Mouse (Mus musculus): Measurements from ENCODE around the gene Creb3l1. TPM values are rescaled to one million over a fixed set of nuclear protein-coding genes. Genes with fewer than 3 reads are reported as not detected.

Gene Creb3l1
- polyA plus RNA-seq, 1 experiment from 2014 or later = 1.3 TPM

DNA sequence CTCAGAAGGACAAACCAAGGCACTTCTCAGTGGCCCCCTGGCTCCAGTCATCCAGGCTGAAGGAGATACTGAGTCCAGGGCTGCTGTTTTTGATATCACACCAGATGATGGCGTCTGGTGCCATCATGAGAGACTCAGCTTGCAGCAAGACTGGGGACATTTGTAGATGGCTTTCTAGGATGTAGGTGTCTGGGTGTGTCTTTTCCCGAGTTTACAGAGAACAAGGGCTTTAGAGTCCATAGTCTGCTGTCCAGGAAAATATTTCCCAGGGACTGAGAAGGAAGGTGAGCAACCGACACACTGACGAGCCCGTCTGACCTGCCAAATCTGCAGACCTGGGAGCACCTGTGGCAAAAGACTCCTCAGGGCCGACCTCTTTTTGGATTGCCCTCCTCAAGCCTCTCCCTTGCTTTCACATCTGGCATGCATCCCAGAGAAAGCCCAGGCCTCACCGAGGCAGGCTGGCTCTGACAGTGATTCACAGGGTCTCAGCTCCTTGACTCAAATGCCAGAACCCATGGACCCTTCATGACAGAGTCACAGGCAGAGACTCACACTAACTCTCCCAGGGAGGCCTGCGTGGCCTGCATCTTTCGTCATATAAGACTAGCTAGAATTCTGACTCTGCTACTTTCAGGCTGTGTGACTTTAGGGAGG, 23.9 kb upstream of the Creb3l1 start:
- no peak overlapping the region for H3K4me2 ChIP-seq (ENCODE audit: low read length)
- WGBS = 72% methylated on average over 9 of the region's 9 CpGs
- H3K4me3 ChIP-seq (replicated peaks; ENCODE audit: low read length) = no peak overlapping the region
- no peak overlapping the region for H3K9ac ChIP-seq (replicated peaks; ENCODE audit: low read depth, low read length)
- no peaks in the 10 kb centered on the region for H3K9me3 ChIP-seq (ENCODE audit: control insufficient read depth, low read length)
- ATAC-seq = no peak
- H3K27me3 ChIP-seq (replicated peaks; ENCODE audit: control insufficient read depth, insufficient read depth, low read length) = no peaks in the 10 kb centered on the region
- H3K27ac ChIP-seq (ENCODE audit: low read length) = no peak overlapping the region
- H3K4me1 ChIP-seq (replicated peaks; ENCODE audit: control insufficient read depth, insufficient read depth, low read length) = peaks cover 7% of the 10 kb centered on the region
- H3K36me3 ChIP-seq (ENCODE audit: control insufficient read depth, insufficient read depth) = no peaks in the 10 kb centered on the region

DNA sequence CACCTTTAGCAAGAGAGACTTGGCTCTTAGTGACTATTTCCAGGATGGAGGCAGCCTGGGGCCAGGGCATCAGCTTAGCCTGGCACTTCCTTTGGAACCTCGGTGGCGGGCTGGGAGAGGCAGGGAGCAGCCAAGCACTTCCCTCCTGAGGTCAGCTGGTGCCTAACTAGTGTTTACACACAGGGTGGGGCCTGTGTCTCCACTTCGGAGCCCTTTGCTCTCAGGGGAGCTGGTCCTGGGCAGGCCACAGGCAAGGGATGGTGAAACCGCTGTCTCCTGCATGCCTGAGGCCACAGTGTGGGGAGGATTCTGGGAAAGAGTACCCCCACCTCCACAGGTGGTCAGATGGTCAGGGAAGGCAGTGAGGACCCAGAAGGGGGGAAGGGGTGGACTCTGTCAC, 23.3 kb upstream of the Creb3l1 start:
- peaks cover 3% of the 10 kb centered on the region for H3K4me1 ChIP-seq (replicated peaks; ENCODE audit: control insufficient read depth, insufficient read depth, low read length)
- no peak overlapping the region for H3K4me2 ChIP-seq (ENCODE audit: low read length)
- no peak overlapping the region for H3K27ac ChIP-seq (ENCODE audit: low read length)
- H3K27me3 ChIP-seq (replicated peaks; ENCODE audit: control insufficient read depth, insufficient read depth, low read length) = no peaks in the 10 kb centered on the region
- H3K36me3 ChIP-seq (ENCODE audit: control insufficient read depth, insufficient read depth) = no peaks in the 10 kb centered on the region
- no peak for ATAC-seq
- H3K9ac ChIP-seq (replicated peaks; ENCODE audit: low read depth, low read length) = no peak overlapping the region
- no peak overlapping the region for H3K4me3 ChIP-seq (replicated peaks; ENCODE audit: low read length)
- WGBS = 39% methylated on average over 4 of the region's 4 CpGs
- H3K9me3 ChIP-seq (ENCODE audit: control insufficient read depth, low read length) = no peaks in the 10 kb centered on the region

DNA sequence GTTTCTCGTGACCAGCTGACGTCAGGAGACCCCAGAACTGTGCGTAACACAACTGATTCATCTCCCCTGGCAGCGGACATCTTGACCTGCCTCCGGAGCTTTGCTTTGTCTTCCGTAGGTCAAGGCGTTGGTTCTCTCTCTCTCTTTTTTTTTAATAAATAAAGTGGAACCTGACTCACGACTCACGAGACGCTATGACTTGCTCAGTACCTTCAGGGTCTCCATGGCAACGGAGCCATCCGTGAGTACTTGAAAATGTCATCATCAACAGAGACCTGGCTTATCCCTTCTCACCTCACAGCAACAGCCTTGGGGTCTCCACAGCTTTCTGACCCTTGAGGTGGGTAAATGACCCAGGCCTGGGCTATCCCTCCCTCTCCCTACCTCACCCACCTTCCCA, 19.0 kb upstream of the Creb3l1 start:
- H3K27ac ChIP-seq (ENCODE audit: low read length) = no peak overlapping the region
- no peak overlapping the region for H3K4me2 ChIP-seq (ENCODE audit: low read length)
- WGBS = 81% methylated on average over 12 of the region's 12 CpGs
- H3K36me3 ChIP-seq (ENCODE audit: control insufficient read depth, insufficient read depth) = no peaks in the 10 kb centered on the region
- no peak overlapping the region for H3K4me3 ChIP-seq (replicated peaks; ENCODE audit: low read length)
- no peaks in the 10 kb centered on the region for H3K27me3 ChIP-seq (replicated peaks; ENCODE audit: control insufficient read depth, insufficient read depth, low read length)
- no peaks in the 10 kb centered on the region for H3K9me3 ChIP-seq (ENCODE audit: control insufficient read depth, low read length)
- no peak overlapping the region for H3K9ac ChIP-seq (replicated peaks; ENCODE audit: low read depth, low read length)
- ATAC-seq = no peak
- no peaks in the 10 kb centered on the region for H3K4me1 ChIP-seq (replicated peaks; ENCODE audit: control insufficient read depth, insufficient read depth, low read length)

DNA sequence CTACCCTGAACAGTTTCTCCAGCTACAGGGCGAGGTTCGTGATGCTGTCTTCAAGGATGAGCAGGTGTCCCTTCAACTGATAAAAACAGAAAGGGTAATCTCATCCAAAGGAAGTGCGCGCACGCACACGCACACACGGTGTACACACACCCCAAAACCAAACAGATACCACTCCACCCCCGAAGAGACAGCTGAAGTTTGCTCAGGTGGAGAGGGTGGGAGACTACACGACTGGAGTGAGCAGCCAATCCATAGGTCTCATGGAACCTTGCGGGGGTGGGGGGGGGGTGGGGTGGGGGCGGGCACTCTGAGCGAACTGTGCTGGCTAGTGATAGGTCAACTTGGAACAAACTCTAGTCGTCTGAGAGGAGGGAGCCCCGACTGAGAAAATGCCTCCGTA, 17.2 kb upstream of the Creb3l1 start:
- Histone ChIP-seq H3K9ac (replicated peaks; ENCODE audit: low read depth, low read length) (no peak overlapping the region), H3K4me3 (replicated peaks; ENCODE audit: low read length) (no peak overlapping the region), H3K27ac (ENCODE audit: low read length) (no peak overlapping the region), H3K9me3 (ENCODE audit: control insufficient read depth, low read length) (no peaks in the 10 kb centered on the region), H3K36me3 (ENCODE audit: control insufficient read depth, insufficient read depth) (no peaks in the 10 kb centered on the region), H3K4me2 (ENCODE audit: low read length) (no peak overlapping the region), H3K4me1 (replicated peaks; ENCODE audit: control insufficient read depth, insufficient read depth, low read length) (no peaks in the 10 kb centered on the region), H3K27me3 (replicated peaks; ENCODE audit: control insufficient read depth, insufficient read depth, low read length) (no peaks in the 10 kb centered on the region)
- no peak for ATAC-seq
- 82% methylated on average over 14 of the region's 15 CpGs for WGBS

DNA sequence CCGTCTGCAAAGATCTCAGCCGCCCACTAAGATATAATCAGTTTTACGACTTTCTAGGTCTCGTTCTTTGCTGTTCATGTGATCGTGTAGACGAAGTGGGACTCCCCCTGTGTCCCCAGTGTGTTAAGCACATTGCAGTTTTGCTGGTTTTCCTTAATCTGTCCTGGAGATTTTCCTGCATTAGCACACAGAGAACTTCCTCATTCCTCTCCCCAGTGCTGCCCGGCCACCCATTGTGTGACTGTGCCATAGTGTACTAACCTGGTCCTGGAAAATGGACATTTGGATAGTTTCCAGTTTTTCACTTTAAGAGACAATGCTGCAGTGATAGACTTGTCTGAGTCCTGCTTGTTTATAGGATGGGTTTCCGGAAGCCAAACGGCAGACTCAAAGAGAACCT, 10.0 kb upstream of the Creb3l1 start:
- WGBS = 83% methylated on average over 9 of the region's 9 CpGs

DNA sequence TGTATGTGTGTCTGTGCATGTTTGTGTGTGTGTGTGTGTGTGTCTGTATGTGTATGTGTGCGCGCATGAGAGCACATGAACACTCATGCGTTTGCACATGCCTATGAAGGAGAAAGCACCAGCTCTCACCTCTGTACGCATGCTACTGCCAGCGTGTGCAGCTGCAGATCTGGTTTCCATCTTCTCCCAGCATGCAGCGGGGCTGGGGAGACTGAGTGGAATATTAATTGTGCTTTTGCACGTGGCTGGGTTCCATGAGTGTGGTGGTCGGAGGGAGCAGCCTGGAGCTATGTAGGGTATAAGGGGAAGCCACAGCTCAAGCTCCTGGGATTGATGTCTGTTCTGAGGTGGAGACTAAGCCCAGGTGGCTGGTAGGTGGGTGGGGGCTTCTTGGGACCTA, 6.3 kb upstream of the Creb3l1 start:
- Histone ChIP-seq H3K27ac (ENCODE audit: low read length) (no peak overlapping the region), H3K36me3 (ENCODE audit: control insufficient read depth, insufficient read depth) (no peaks in the 10 kb centered on the region), H3K4me3 (replicated peaks; ENCODE audit: low read length) (no peak overlapping the region), H3K4me1 (replicated peaks; ENCODE audit: control insufficient read depth, insufficient read depth, low read length) (no peaks in the 10 kb centered on the region), H3K27me3 (replicated peaks; ENCODE audit: control insufficient read depth, insufficient read depth, low read length) (no peaks in the 10 kb centered on the region), H3K4me2 (ENCODE audit: low read length) (no peak overlapping the region), H3K9me3 (ENCODE audit: control insufficient read depth, low read length) (no peaks in the 10 kb centered on the region), H3K9ac (replicated peaks; ENCODE audit: low read depth, low read length) (no peak overlapping the region)
- ATAC-seq = peak; percentile 70
- 63% methylated on average over 8 of the region's 8 CpGs for WGBS

More for the DNA sequence above, 10.0 kb upstream of the Creb3l1 start:
- no peak overlapping the region for H3K27ac ChIP-seq (ENCODE audit: low read length)
- no peak for ATAC-seq
- no peaks in the 10 kb centered on the region for H3K9me3 ChIP-seq (ENCODE audit: control insufficient read depth, low read length)
- H3K4me1 ChIP-seq (replicated peaks; ENCODE audit: control insufficient read depth, insufficient read depth, low read length) = no peaks in the 10 kb centered on the region
- H3K4me3 ChIP-seq (replicated peaks; ENCODE audit: low read length) = no peak overlapping the region
- H3K9ac ChIP-seq (replicated peaks; ENCODE audit: low read depth, low read length) = no peak overlapping the region
- no peaks in the 10 kb centered on the region for H3K36me3 ChIP-seq (ENCODE audit: control insufficient read depth, insufficient read depth)
- no peak overlapping the region for H3K4me2 ChIP-seq (ENCODE audit: low read length)
- H3K27me3 ChIP-seq (replicated peaks; ENCODE audit: control insufficient read depth, insufficient read depth, low read length) = no peaks in the 10 kb centered on the region

DNA sequence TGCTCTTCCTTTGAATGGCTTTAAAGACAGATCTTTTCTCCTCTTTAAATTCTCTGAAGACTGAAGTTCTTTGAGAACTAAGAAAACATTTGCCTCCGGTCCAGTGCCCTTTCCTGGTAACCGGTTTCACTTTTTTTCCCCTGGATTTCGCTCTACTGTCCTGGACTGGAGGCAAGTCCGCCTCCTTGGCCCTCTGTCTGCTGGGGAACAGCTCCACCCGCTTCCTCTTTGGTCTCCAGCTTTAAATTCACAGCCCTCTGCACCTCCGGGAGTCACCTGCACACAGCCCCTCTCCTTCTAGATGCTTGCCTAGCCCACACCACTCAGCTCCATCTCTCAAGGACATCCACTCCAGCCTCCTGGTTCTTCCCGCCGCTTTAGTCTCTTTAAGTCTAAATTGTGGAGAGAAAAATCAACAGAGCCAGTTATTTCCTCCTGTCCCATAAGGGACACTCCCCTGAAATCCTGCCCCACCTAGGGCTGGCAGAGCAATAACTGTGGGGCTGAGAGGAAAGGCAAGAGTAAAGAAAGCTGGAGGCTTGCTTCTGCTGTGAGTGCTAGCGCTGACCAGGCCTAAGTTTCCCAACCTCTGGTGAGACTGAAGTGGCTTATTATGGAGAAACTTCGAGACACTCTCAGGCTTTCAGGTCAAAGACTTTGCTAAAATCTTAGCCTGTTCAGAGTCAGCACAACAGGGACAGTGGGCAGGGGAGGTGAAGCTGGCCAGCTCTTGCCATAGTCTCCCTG, 5.3 kb upstream of the Creb3l1 start:
- Histone ChIP-seq H3K9me3 (ENCODE audit: control insufficient read depth, low read length) (no peaks in the 10 kb centered on the region), H3K27ac (ENCODE audit: low read length) (no peak overlapping the region), H3K9ac (replicated peaks; ENCODE audit: low read depth, low read length) (no peak overlapping the region), H3K4me3 (replicated peaks; ENCODE audit: low read length) (no peak overlapping the region), H3K27me3 (replicated peaks; ENCODE audit: control insufficient read depth, insufficient read depth, low read length) (no peaks in the 10 kb centered on the region), H3K4me1 (replicated peaks; ENCODE audit: control insufficient read depth, insufficient read depth, low read length) (no peaks in the 10 kb centered on the region), H3K4me2 (ENCODE audit: low read length) (no peak overlapping the region), H3K36me3 (ENCODE audit: control insufficient read depth, insufficient read depth) (no peaks in the 10 kb centered on the region)
- no peak for ATAC-seq
- WGBS = 72% methylated on average over 10 of the region's 10 CpGs

DNA sequence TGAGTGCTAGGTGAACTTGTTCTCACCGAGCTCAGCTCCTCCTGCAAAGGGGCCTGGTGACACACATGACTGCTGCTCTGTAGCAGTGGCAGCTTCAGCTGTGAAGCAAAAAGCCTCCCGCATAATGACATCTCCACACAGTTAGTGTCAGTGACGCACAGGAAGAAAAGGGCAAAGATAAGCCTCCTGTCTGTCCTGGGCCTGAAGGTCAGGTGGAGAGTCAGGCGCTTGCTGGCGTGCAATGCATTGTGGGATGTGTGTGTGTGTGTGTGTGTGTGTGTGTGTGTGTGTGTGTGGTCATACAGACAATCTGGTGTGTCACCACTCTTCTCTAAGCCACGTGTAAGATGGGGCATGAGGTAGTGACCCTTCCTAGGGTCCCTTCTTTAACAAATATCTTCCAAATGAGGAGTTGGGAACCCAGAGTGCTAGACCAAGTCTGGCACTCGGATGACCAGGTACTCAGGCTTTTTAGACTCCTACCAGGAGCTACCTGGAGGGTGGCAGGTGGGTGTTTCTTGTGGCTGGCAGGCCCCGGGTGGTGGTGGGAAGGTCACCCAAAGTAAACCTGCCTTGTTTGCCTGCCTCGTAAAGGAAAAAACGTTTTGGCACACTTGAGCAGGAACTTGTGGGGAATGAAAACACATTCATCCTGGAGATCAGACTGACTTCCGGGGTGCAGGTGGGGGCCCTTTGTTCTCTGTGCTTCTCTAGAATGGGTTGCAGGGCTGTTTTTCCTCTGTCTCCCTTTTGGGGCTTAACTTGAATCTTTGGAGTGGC, 3.7 kb upstream of the Creb3l1 start:
- H3K27ac ChIP-seq (ENCODE audit: low read length) = no peak overlapping the region
- WGBS = 65% methylated on average over 11 of the region's 11 CpGs
- H3K4me2 ChIP-seq (ENCODE audit: low read length) = no peak overlapping the region
- no peaks in the 10 kb centered on the region; the same call in 1 of the 2 replicates for H3K27me3 ChIP-seq (replicated peaks; ENCODE audit: control insufficient read depth, insufficient read depth, low read length)
- H3K9ac ChIP-seq (replicated peaks; ENCODE audit: low read depth, low read length) = no peak overlapping the region
- no peaks in the 10 kb centered on the region for H3K9me3 ChIP-seq (ENCODE audit: control insufficient read depth, low read length)
- H3K36me3 ChIP-seq (ENCODE audit: control insufficient read depth, insufficient read depth) = no peaks in the 10 kb centered on the region
- H3K4me1 ChIP-seq (replicated peaks; ENCODE audit: control insufficient read depth, insufficient read depth, low read length) = peaks cover 9% of the 10 kb centered on the region
- no peak overlapping the region for H3K4me3 ChIP-seq (replicated peaks; ENCODE audit: low read length)
- ATAC-seq = no peak

DNA sequence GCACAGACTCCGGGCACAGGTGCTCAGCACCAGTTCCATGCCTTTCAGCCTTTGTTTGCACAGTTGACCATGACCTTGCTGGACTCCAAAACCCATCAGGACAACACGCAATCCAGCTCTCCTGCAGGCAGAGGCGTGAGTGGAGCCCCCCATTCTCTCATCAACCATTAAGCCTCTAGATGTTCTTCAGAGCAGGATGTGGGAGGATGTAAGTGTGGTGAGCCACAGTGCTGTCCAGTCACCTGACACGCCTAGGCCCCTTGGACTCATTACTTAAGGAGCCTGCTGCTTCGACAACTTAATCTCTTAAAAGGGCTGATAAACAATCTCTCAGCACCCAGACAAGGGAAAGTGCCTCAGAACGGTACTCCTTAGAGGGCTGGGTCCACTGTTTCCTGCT, 1.7 kb upstream of the Creb3l1 start:
- Histone ChIP-seq H3K27me3 (replicated peaks; ENCODE audit: control insufficient read depth, insufficient read depth, low read length) (peaks cover 2% of the 10 kb centered on the region; the same call in 1 of the 2 replicates), H3K9me3 (ENCODE audit: control insufficient read depth, low read length) (no peaks in the 10 kb centered on the region), H3K36me3 (ENCODE audit: control insufficient read depth, insufficient read depth) (no peaks in the 10 kb centered on the region), H3K27ac (ENCODE audit: low read length) (no peak overlapping the region), H3K4me1 (replicated peaks; ENCODE audit: control insufficient read depth, insufficient read depth, low read length) (peaks cover 9% of the 10 kb centered on the region), H3K4me2 (ENCODE audit: low read length) (no peak overlapping the region), H3K9ac (replicated peaks; ENCODE audit: low read depth, low read length) (no peak overlapping the region), H3K4me3 (replicated peaks; ENCODE audit: low read length) (no peak overlapping the region)
- ATAC-seq = no peak
- WGBS = 84% methylated on average over 6 of the region's 6 CpGs

All from forebrain, embryonic 16.5 days (tissue).